Mouse (Mus musculus): ENCODE results near the gene Slc38a4.

Gene Slc38a4

GRCm38 (mm10) chr15:97015036-97015596 is 40.6 kb downstream of the Slc38a4 start:
- no peak for DNase-seq (ENCODE audit: low read depth)

- no peak for DNase-seq (ENCODE audit: low read depth)
These were observed 44.0 kb downstream of the Slc38a4 start for GRCm38 (mm10) chr15:97011599-97012372.

- no peak for DNase-seq (ENCODE audit: low read depth)
These were observed 46.5 kb downstream of the Slc38a4 start for GRCm38 (mm10) chr15:97009271-97009670.

DNA sequence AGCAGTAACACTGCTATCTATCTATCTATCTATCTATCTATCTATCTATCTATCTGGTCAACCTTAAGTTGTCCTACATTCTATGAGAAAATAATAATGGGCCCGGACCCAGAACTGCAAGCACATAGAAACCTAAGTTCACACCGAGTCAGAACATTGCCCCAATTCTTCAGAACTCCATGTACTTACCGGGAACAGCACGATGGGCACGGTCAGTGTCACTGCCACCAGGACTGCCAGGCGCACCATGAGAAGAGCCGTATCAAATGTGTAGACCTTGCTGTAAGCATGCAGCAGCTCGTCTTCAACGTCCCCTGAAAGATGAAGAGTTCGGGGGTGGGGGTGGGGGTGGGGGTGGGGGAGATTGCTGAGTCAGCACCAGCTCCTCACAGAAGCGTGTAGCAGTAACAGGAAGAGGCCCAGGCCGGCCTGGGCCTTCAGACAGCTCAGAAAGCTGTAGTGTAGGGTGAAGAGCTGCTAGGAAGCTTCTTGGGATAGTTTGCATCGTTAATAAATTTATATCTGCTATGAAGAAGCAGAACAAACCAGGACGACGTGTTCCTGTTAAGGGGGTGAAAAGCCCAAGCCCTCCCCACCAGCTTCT is 50.0 kb downstream of the Slc38a4 start:
- no peak for DNase-seq (ENCODE audit: low read depth)

DNA sequence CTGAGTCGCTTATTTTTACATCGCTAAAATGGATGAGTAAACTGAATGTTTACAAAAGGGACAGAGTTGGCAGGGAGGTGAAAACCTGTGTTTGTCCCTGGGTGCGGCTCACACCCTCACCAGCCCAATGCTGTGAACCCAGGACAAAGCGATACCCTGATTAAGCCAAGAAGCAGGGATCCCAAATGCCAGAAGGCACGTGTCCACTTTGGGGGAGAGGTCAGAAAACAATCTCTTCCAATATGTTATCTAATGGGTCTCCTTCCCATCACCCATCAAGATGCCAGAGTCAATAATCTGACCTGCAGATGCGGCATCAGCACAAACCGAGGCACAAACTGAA is 51.3 kb downstream of the Slc38a4 start:
- no peak for DNase-seq (ENCODE audit: low read depth)

- peak; percentile 38 for DNase-seq (ENCODE audit: low read depth)
These were observed 51.8 kb downstream of the Slc38a4 start for GRCm38 (mm10) chr15:97003851-97004524.

GRCm38 (mm10) chr15:97003186-97003585 is 52.6 kb downstream of the Slc38a4 start:
- DNase-seq (ENCODE audit: low read depth): no peak

DNA sequence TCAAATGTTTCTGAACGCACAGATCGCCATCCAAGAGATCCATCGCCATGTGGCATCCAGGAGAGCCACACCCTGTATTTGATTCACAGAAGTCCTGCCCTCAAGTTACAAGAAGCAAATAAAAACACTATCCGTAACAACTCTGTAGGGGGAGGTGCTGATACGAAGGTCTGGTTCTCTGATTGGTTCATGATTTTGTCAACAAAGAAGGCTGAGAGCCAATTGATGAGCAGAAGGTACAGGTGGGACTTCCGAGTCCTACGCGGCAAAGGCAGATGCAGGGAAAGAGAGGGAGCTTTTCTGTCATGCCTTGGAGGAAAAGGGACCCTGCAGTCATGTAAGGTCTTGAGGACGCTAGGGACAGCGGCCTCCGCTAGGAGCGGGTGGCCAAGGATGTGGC is 53.0 kb downstream of the Slc38a4 start:
- no peak for DNase-seq (ENCODE audit: low read depth)

GRCm38 (mm10) chr15:97001886-97002285 is 53.9 kb downstream of the Slc38a4 start:
- no peak for DNase-seq (ENCODE audit: low read depth)

DNA sequence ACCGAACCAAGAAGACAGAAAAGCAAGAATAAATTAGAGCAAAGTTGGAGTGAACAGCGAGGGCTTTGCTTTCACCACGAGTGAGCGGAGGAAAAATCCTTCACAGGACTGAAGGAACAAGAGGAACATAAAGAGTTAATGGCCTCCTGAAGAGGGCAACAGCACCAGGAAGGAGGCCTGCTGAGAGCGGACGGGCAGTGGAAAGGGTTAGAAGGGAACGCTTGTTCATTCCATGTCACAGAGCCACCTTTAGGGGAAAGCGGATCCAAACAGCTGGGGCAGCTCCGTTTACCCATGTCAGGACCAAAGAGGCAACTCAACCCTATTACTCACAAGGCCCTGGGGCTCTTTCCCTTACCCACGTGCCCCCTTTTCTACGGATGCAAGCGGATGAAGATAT is 54.3 kb downstream of the Slc38a4 start:
- DNase-seq (ENCODE audit: low read depth): no peak

- DNase-seq (ENCODE audit: low read depth): peak; percentile 33
These were observed 55.2 kb downstream of the Slc38a4 start for GRCm38 (mm10) chr15:97000319-97001251.

DNA sequence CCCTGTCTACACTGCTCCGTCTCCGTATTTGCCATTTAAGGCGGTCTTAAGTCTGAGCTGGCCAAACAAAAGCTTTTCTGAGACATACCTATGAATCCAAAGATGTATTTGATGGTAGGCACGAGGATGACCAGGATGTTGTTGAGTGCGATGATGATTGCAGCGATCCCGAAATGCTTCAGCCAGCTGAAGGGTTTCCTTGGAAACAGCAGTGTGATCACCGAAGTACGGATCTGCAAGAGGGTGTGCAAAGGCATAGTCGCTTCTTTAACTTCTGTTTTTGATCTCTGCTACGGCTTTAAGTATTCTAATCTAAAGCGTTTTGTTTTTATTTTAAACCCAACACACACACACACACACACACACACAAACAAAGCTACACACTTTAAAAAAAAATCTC is 56.4 kb downstream of the Slc38a4 start:
- no peak for DNase-seq (ENCODE audit: low read depth)

- no peak for DNase-seq (ENCODE audit: low read depth)
These were observed 70.1 kb downstream of the Slc38a4 start for GRCm38 (mm10) chr15:96985618-96986017.

DNA sequence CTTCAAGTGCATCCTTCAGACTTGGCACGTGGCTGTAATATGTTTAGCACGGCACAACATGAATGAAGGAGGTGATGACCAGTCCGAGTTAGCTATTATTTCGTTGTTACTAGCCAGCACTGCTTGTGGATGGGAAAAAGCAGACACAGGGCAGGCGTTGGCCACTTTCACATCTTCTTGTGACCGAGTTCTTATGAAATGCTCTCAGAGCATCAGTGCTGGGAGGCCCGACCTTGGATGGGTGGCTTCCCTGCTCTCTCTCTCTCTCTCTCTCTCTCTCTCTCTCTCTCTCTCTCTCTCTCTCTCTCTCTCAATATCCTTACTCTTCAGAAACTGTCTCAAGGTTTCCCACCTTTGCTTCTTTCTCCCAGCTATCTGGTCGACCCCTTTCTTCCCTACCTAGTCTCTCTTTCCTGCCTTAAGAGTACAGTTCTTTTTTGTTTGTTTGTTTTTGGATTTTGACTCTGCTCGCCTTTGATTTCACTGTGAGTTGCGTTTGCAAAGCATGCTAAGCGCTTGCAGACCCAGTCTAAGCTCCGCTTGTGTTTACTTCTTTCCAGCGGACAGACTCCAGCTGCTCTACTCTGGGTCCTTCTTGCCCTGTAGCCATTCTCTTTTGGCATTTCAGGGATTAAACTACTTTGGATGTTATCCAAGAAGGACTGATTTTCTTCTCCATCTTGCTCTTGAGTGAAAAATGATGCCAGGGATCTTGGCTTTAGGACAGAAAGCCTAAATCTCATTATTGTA is 72.0 kb downstream of the Slc38a4 start:
- DNase-seq (ENCODE audit: low read depth): no peak

DNA sequence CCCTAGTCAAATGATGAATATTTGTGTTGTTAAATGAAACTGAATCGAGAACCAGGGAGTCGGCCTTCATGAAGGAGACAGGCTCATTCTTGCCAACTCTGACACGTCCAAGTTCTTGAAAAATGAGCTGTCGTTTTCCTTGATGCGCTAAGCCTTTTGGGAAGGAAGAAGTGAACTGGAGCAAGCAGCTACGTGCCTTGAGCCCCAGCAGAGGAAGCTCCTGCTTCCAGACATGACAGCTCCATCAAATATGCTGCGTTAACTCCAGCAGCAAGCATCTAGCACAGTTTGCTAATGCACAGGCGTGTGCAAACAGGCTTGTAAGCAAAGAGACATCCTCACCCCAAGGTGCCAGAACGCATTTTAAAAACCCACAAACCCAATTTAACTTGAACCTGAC is 80.6 kb downstream of the Slc38a4 start:
- no peak for DNase-seq (ENCODE audit: low read depth)

DNA sequence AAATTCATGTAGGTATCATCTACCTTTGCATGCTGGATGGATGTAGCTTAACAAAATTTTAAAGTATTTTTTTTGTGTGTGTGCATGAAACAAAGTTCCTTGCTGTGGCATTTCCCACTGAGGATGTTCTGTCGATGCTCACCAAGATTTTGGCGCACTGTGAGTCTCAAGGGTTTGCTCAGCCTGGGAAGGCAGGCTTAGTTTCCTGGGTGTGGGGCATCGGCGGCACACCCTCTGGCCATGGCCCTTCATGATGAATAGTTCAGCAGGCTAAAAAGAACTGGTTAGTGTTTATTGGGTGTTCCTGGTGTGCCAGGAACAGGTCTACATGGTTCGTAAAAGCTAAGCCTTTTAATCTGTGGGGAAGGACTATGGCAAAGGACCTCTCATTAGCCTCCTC is 81.6 kb downstream of the Slc38a4 start:
- DNase-seq (ENCODE audit: low read depth): no peak

GRCm38 (mm10) chr15:96973370-96973769 is 82.4 kb downstream of the Slc38a4 start:
- no peak for DNase-seq (ENCODE audit: low read depth)

DNA sequence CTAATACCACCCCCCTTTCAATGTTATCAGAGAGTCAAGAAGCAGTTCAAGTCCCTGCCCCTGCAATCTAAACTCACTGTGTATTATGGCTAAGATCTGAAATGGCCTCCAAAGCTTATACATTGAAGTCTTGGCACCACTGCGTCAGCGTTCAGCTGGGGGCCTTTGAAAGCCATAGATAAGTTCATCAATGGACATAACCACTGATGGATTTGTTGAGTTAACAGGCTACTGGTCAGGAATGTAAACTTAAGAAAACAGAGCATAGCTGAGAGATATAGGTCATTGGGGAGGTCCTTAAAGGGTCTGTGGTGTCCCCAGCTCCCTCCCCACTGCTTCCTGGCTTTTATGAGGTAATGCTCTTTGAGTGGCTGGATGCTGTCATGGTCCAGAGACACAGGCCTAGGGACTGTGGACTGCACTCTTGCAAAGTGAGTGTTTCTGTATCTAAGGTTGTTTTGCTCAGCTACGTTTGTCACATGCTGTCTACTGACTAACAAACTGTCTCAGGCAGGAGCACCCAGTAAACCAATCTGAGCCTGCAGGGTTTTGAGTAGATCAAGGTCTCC is 83.0 kb downstream of the Slc38a4 start:
- no peak for DNase-seq (ENCODE audit: low read depth)

- no peak for DNase-seq (ENCODE audit: low read depth)
These were observed 83.8 kb downstream of the Slc38a4 start for GRCm38 (mm10) chr15:96971906-96972305.

- DNase-seq (ENCODE audit: low read depth): no peak
These were observed 86.0 kb downstream of the Slc38a4 start for GRCm38 (mm10) chr15:96969792-96970191.

DNA sequence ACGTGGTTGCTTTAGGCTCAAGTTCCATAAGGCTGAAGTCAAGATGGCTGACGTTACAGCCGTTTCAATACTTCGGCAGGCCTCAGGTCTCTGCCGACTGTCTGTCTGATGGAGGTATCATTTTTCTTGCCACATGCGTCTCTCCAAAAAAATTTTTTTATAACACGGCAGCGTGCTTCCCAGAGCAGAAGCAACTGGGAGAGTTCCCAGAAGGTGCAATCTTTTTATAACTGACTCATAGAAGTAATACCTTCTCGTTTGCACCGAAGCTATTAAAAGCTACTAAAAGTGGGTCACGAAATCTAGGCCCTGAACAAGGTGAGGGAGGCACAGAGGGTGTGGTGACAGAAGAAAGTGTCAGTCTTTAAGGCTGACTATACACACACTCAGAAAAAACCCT is 87.0 kb downstream of the Slc38a4 start:
- no peak for DNase-seq (ENCODE audit: low read depth)

Measured in fibroblast of lung, adult 2 months (primary cell).